Comparison of ENCODE assay signal across 10 mouse cellular contexts in genomic region chr2:172042125-172042524, GRCm38 (mm10). TPM values are rescaled to one million over a fixed set of nuclear protein-coding genes. Genes with fewer than 3 reads are reported as not detected.
DNase-seq lines count a peak whose midpoint lies in the region; ATAC-seq lines count a peak whose summit lies in the region.
"Had no signal": no experiment of that assay in that cellular context is flagged by ENCODE, and none has a peak within 500 bp of the region (broad histone marks: within the 10 kb centered on the region; RNA-seq: fewer than 3 reads in every experiment).

No protein-coding gene starts in this region.

- H3K36me3 ChIP-seq in forebrain, embryonic 11.5 days (ENCODE audit: control insufficient read depth, insufficient read depth, low read length) = no peaks in the 10 kb centered on the region
- no peaks in the 10 kb centered on the region for H3K36me3 ChIP-seq in liver, embryonic 13.5 days
- no peaks in the 10 kb centered on the region for H3K36me3 ChIP-seq in neural tube, embryonic 15.5 days

- 0 out of 2 replicates have a peak, but pooled peaks cover 8% of the 10 kb centered on the region for H3K4me1 ChIP-seq in forebrain, embryonic 11.5 days (replicated peaks; ENCODE audit: control insufficient read depth, insufficient read depth, low read length)
- no peaks in the 10 kb centered on the region for H3K4me1 ChIP-seq in liver, embryonic 13.5 days (replicated peaks)
- peaks cover 35% of the 10 kb centered on the region for H3K4me1 ChIP-seq in neural tube, embryonic 15.5 days

- no peaks in the 10 kb centered on the region for H3K9me3 ChIP-seq in forebrain, embryonic 11.5 days (ENCODE audit: control insufficient read depth, low read length)
- peaks cover 10% of the 10 kb centered on the region; the same call in 1 of the 2 replicates for H3K9me3 ChIP-seq in liver, embryonic 13.5 days (replicated peaks)
- no peaks in the 10 kb centered on the region for H3K9me3 ChIP-seq in neural tube, embryonic 15.5 days (replicated peaks)

- H3K9ac ChIP-seq in forebrain, embryonic 11.5 days (ENCODE audit: low read length) = no peak overlapping the region
- H3K9ac ChIP-seq in liver, embryonic 13.5 days = no peak overlapping the region
- H3K9ac ChIP-seq in neural tube, embryonic 15.5 days (replicated peaks) = peak overlapping the region; percentile 59

- under 1% methylated on average over 34 of the region's 34 CpGs for WGBS in forebrain, embryonic 11.5 days
- WGBS in liver, embryonic 13.5 days (ENCODE audit: insufficient replicate concordance) = 2% methylated on average over 34 of the region's 34 CpGs
- under 1% methylated on average over 34 of the region's 34 CpGs for WGBS in neural tube, embryonic 15.5 days

- intact Hi-C loops in heart, postnatal 10 days (cut with DNase I) = no loop called here

- H3K27ac ChIP-seq in forebrain, embryonic 11.5 days (ENCODE audit: low read depth, low read length) = no peak overlapping the region
- H3K27ac ChIP-seq in liver, embryonic 13.5 days = no peak overlapping the region
- peak overlapping the region; percentile 69 for H3K27ac ChIP-seq in neural tube, embryonic 15.5 days (replicated peaks)
- H3K27ac ChIP-seq: macrophage had no signal

- peak; percentile 42 for DNase-seq in layer of hippocampus, adult 11-12 months (ENCODE audit: low spot score)
- no peak for DNase-seq in layer of hippocampus, adult 9-10 months (ENCODE audit: low spot score)
- peak; percentile 92 for DNase-seq in forebrain, embryonic 11.5 days (ENCODE audit: low spot score)
- DNase-seq in heart, postnatal 10 days = peak; percentile 87 to 90
- peak; percentile 65 to 89 for DNase-seq in kidney, postnatal 36 days
- peak; percentile 5 for DNase-seq in liver, embryonic 13.5 days
- DNase-seq in yolk sac, embryonic 10.5 days (ENCODE audit: low spot score) = peak; percentile 77

- H3K4me3 ChIP-seq in forebrain, embryonic 11.5 days (ENCODE audit: low read depth, low read length) = peak overlapping the region; percentile 33
- no peak overlapping the region for H3K4me3 ChIP-seq in liver, embryonic 13.5 days (replicated peaks)
- peak overlapping the region; percentile 52 for H3K4me3 ChIP-seq in neural tube, embryonic 15.5 days (replicated peaks)

- H3K27me3 ChIP-seq in forebrain, embryonic 11.5 days (ENCODE audit: control insufficient read depth, insufficient read depth, low read length) = peaks cover 39% of the 10 kb centered on the region
- peaks cover 35% of the 10 kb centered on the region for H3K27me3 ChIP-seq in liver, embryonic 13.5 days
- H3K27me3 ChIP-seq in neural tube, embryonic 15.5 days (replicated peaks) = peaks cover 49% of the 10 kb centered on the region
- H3K27me3 ChIP-seq: CH12.LX had no signal

- peak overlapping the region; percentile 65 for H3K4me2 ChIP-seq in forebrain, embryonic 11.5 days (ENCODE audit: low read depth, low read length, severe bottlenecking)
- no peak overlapping the region for H3K4me2 ChIP-seq in liver, embryonic 13.5 days
- peak overlapping the region; percentile 91 for H3K4me2 ChIP-seq in neural tube, embryonic 15.5 days

- peak; percentile 76 for ATAC-seq in forebrain, embryonic 11.5 days (replicated peaks; ENCODE audit: low FRiP score)
- no peak for ATAC-seq in liver, embryonic 13.5 days (ENCODE audit: low read depth)
- peak; percentile 60 for ATAC-seq in neural tube, embryonic 15.5 days (ENCODE audit: low FRiP score)

RNA-seq across cellular contexts. Expression of gene Cbln4, which starts 1.1 kb away (rescaled TPM):
- 0.96 and 1.6 TPM in 2 replicates for polyA plus RNA-seq in forebrain, embryonic 11.5 days (2014; fragmentation: Nextera tagmentation; extraction: Ambion mirVana)
- not detected for total RNA-seq in heart, postnatal 10 days (2021)
- 0.05 and 0.06 TPM in 2 replicates for polyA plus RNA-seq in liver, embryonic 13.5 days (2015; fragmentation: Nextera tagmentation; extraction: Ambion mirVana)
- polyA plus RNA-seq in neural tube, embryonic 15.5 days (2015; fragmentation: Nextera tagmentation; extraction: Ambion mirVana) = 37.0 and 45.0 TPM in 2 replicates
- total RNA-seq: CH12.LX had no signal
- polyA plus RNA-seq: macrophage had no signal

Comparison
In these comparisons a context has a peak if more than half of its experiments do, and no peak if none do; other contexts are left out.
1. RNA of gene Cbln4, which starts 1.1 kb away (polyA plus RNA-seq): 37.0 to 45.0 TPM in neural tube, embryonic 15.5 days; 0.96 to 1.6 TPM in forebrain, embryonic 11.5 days and 0.05 to 0.06 TPM in liver, embryonic 13.5 days; every median in the first group is over 10 times any median in the second.